Comparison of ENCODE assay signal across 8 mouse cellular contexts in genomic region chr6:39573791-39574554, GRCm38 (mm10). TPM values are rescaled to one million over a fixed set of nuclear protein-coding genes. Genes with fewer than 3 reads are reported as not detected.
DNase-seq lines count a peak whose midpoint lies in the region; ATAC-seq and TF ChIP-seq lines count a peak whose summit lies in the region.

Adck2 (plus strand) TSS chr6:39573873.

- WGBS in bone marrow, adult 2 months, result under 1% methylated on average over 49 of the region's 49 CpGs
- WGBS in embryonic facial prominence, embryonic 15.5 days, result under 1% methylated on average over 49 of the region's 49 CpGs
- under 1% methylated on average over 48 of the region's 49 CpGs for WGBS in kidney, embryonic 14.5 days
- WGBS in limb, embryonic 15.5 days, result under 1% methylated on average over 47 of the region's 49 CpGs
- whole genome bisulfite sequencing in midbrain, postnatal 0 days, result under 1% methylated on average over 48 of the region's 49 CpGs

- H3K36me3 ChIP-seq in embryonic facial prominence, embryonic 15.5 days, result peaks cover 24% of the 10 kb centered on the region
- H3K36me3 ChIP-seq in kidney, embryonic 14.5 days (ENCODE audit: control insufficient read depth, insufficient read depth, low read length), result peaks cover 5% of the 10 kb centered on the region; the same call in 1 of the 2 replicates
- H3K36me3 ChIP-seq in limb, embryonic 15.5 days, result peaks cover 28% of the 10 kb centered on the region
- H3K36me3 ChIP-seq in midbrain, postnatal 0 days (ENCODE audit: insufficient read depth, low read length), result peaks cover 11% of the 10 kb centered on the region; the same call in 1 of the 2 replicates

- H3K27me3 ChIP-seq in embryonic facial prominence, embryonic 15.5 days, result no peaks in the 10 kb centered on the region
- no peaks in the 10 kb centered on the region for H3K27me3 ChIP-seq in kidney, embryonic 14.5 days (ENCODE audit: control insufficient read depth, insufficient read depth, low read length)
- H3K27me3 ChIP-seq in limb, embryonic 15.5 days, result no peaks in the 10 kb centered on the region
- H3K27me3 ChIP-seq in midbrain, postnatal 0 days (ENCODE audit: insufficient read depth, low read length), result no peaks in the 10 kb centered on the region

- peak; percentile 94 for DNase-seq in A20 (ENCODE audit: low read depth, low spot score)
- peak; percentile 68 to 74 for DNase-seq in heart, adult 9 months (ENCODE audit: low spot score in 2 of 2)
- DNase-seq in midbrain, postnatal 0 days (ENCODE audit: low spot score), result peak; percentile 91
- peak; percentile 52 to 58 for DNase-seq in spleen, postnatal 14 days (ENCODE audit: low spot score in 2 of 2)

- peak within 1 kb of the TSS; percentile 78 for H3K9ac ChIP-seq in embryonic facial prominence, embryonic 15.5 days
- H3K9ac ChIP-seq in kidney, embryonic 14.5 days (ENCODE audit: low read depth, low read length), result peak within 1 kb of the TSS; percentile 83
- H3K9ac ChIP-seq in limb, embryonic 15.5 days, result peak within 1 kb of the TSS; percentile 84
- H3K9ac ChIP-seq in midbrain, postnatal 0 days (replicated peaks; ENCODE audit: low read length, poor library complexity, severe bottlenecking), result peak within 1 kb of the TSS; percentile 96

- peak; percentile 93 for ATAC-seq in embryonic facial prominence, embryonic 15.5 days (ENCODE audit: insufficient number of reproducible peaks, low FRiP score, low TSS enrichment, low read depth)
- ATAC-seq in kidney, embryonic 14.5 days (ENCODE audit: low FRiP score, low TSS enrichment), result peak; percentile 96
- peak; percentile 88 for ATAC-seq in limb, embryonic 15.5 days (ENCODE audit: insufficient number of reproducible peaks, low FRiP score, low TSS enrichment, low read depth)
- peak; percentile 92 for ATAC-seq in midbrain, postnatal 0 days (ENCODE audit: low FRiP score)

- H3K4me1 ChIP-seq in bone marrow, adult 2 months (ENCODE audit: control insufficient read depth, insufficient read depth, low read length), result no peaks in the 10 kb centered on the region; the same call in 1 of the 2 replicates
- peaks cover 16% of the 10 kb centered on the region for H3K4me1 ChIP-seq in embryonic facial prominence, embryonic 15.5 days
- H3K4me1 ChIP-seq in kidney, embryonic 14.5 days (ENCODE audit: control insufficient read depth, insufficient read depth, low read length), result peaks cover 9% of the 10 kb centered on the region
- peaks cover 14% of the 10 kb centered on the region for H3K4me1 ChIP-seq in limb, embryonic 15.5 days
- peaks cover 10% of the 10 kb centered on the region for H3K4me1 ChIP-seq in midbrain, postnatal 0 days (ENCODE audit: insufficient read depth, low read length)

- peak; percentile 87; the same call in 1 of the 2 replicates for TF ChIP-seq POLR2A in bone marrow, adult 2 months (IDR thresholded peaks at IDR 0.05; ENCODE audit: borderline replicate concordance, control insufficient read depth, low read depth, low read length)

- peak within 1 kb of the TSS; percentile 81 for H3K4me2 ChIP-seq in embryonic facial prominence, embryonic 15.5 days (replicated peaks)
- peak within 1 kb of the TSS; percentile 85 for H3K4me2 ChIP-seq in kidney, embryonic 14.5 days (replicated peaks; ENCODE audit: low read depth, low read length)
- peak within 1 kb of the TSS; percentile 86 for H3K4me2 ChIP-seq in limb, embryonic 15.5 days
- peak within 1 kb of the TSS; percentile 92 for H3K4me2 ChIP-seq in midbrain, postnatal 0 days (ENCODE audit: low read depth, low read length, poor library complexity, severe bottlenecking)

- H3K9me3 ChIP-seq in embryonic facial prominence, embryonic 15.5 days (replicated peaks), result no peaks in the 10 kb centered on the region
- no peaks in the 10 kb centered on the region for H3K9me3 ChIP-seq in kidney, embryonic 14.5 days (ENCODE audit: control insufficient read depth, low read length)
- no peaks in the 10 kb centered on the region for H3K9me3 ChIP-seq in limb, embryonic 15.5 days
- no peaks in the 10 kb centered on the region for H3K9me3 ChIP-seq in midbrain, postnatal 0 days (ENCODE audit: low read length)

- TF ChIP-seq CTCF in bone marrow, adult 2 months (IDR thresholded peaks at IDR 0.05; ENCODE audit: control insufficient read depth, insufficient read depth, low read length), result 0 out of 2 replicates have a peak, but pooled peaks have one; percentile 27
- TF ChIP-seq CTCF in midbrain, postnatal 0 days (IDR thresholded peaks at IDR 0.05), result peak; percentile 62

- H3K27ac ChIP-seq in bone marrow, adult 2 months (ENCODE audit: control insufficient read depth, insufficient read depth, low read depth, low read length, poor library complexity), result peak within 1 kb of the TSS; percentile 90
- peak within 1 kb of the TSS; percentile 92 for H3K27ac ChIP-seq in embryonic facial prominence, embryonic 15.5 days (replicated peaks)
- peak within 1 kb of the TSS; percentile 91 for H3K27ac ChIP-seq in kidney, embryonic 14.5 days (ENCODE audit: low read depth, low read length)
- peak within 1 kb of the TSS; percentile 93 for H3K27ac ChIP-seq in limb, embryonic 15.5 days
- peak within 1 kb of the TSS; percentile 95 for H3K27ac ChIP-seq in midbrain, postnatal 0 days (ENCODE audit: low read depth, low read length)

- H3K4me3 ChIP-seq in bone marrow, adult 2 months (replicated peaks; ENCODE audit: control insufficient read depth, low read depth, low read length), result peak within 1 kb of the TSS; percentile 75
- H3K4me3 ChIP-seq in embryonic facial prominence, embryonic 15.5 days (replicated peaks), result peak within 1 kb of the TSS; percentile 74
- peak within 1 kb of the TSS; percentile 83 for H3K4me3 ChIP-seq in kidney, embryonic 14.5 days (ENCODE audit: low read length)
- H3K4me3 ChIP-seq in limb, embryonic 15.5 days, result peak within 1 kb of the TSS; percentile 96
- H3K4me3 ChIP-seq in midbrain, postnatal 0 days (ENCODE audit: low read depth, low read length), result peak within 1 kb of the TSS; percentile 80

RNA-seq across cellular contexts. Expression of gene Adck2, which starts in this region (rescaled TPM):
- 8.9 and 15.2 TPM in 2 replicates for polyA plus RNA-seq in bone marrow, adult 2 months (2011; ENCODE audit: insufficient read depth, insufficient read length, low replicate concordance, missing spikeins)
- 36.5 and 44.9 TPM in 2 replicates for polyA plus RNA-seq in embryonic facial prominence, embryonic 15.5 days (2015; fragmentation: Nextera tagmentation; extraction: Ambion mirVana)
- 13.8 and 24.4 TPM in 2 replicates for polyA plus RNA-seq in kidney, embryonic 14.5 days (2014; fragmentation: Nextera tagmentation; extraction: Ambion mirVana)
- polyA plus RNA-seq in limb, embryonic 15.5 days (2015; fragmentation: Nextera tagmentation; extraction: Ambion mirVana), result 36.6 and 48.3 TPM in 2 replicates
- 16.9 and 31.0 TPM in 2 replicates for total RNA-seq in midbrain, postnatal 0 days (2014; rRNA removed)
- 44.9 and 45.9 TPM in 2 replicates for polyA plus RNA-seq in midbrain, postnatal 0 days (2015; fragmentation: Nextera tagmentation; extraction: Ambion mirVana)

Comparison
In these comparisons a context has a peak if more than half of its experiments do, and no peak if none do; other contexts are left out.
1. Peak in every context shown above with its lines: DNase-seq, ATAC-seq, H3K4me3 ChIP-seq and H3K27ac ChIP-seq.